Mouse (Mus musculus) C2C12 (cell line): ENCODE results near the gene Lmf2.

Source experiments
- CEBPB ChIP-seq: IDR thresholded peaks from one replicate; pipeline ENCODE4 v1.6.1; 2011; ENCODE audit warnings: low read depth, mild to moderate bottlenecking, control low read depth, moderate library complexity
- CTCF ChIP-seq: IDR thresholded peaks from one replicate; pipeline ENCODE4 v1.5.1; 2011; ENCODE audit not compliant: control insufficient read depth, insufficient read depth, insufficient read length
- FOSL1 ChIP-seq: IDR thresholded peaks from one replicate; pipeline ENCODE4 v1.8.0; 2011; ENCODE audit warnings: mild to moderate bottlenecking, low read length; ENCODE audit not compliant: poor library complexity, insufficient read depth, severe bottlenecking
- MAX ChIP-seq: IDR thresholded peaks from one replicate; pipeline ENCODE4 v1.6.1; 2011; ENCODE audit warnings: mild to moderate bottlenecking, control low read depth
- MYOD1 ChIP-seq: IDR thresholded peaks from one replicate; pipeline ENCODE4 v1.6.1; 2011; ENCODE audit warnings: low read depth; ENCODE audit not compliant: control insufficient read depth, insufficient read length
- MYOG ChIP-seq: IDR thresholded peaks from one replicate; pipeline ENCODE4 v1.6.1; 2011; ENCODE audit not compliant: control insufficient read depth, insufficient read length; ENCODE audit errors: extremely low read depth
- USF1 ChIP-seq: IDR thresholded peaks from one replicate; pipeline ENCODE4 v1.6.1; 2011; ENCODE audit warnings: low read depth, mild to moderate bottlenecking, control low read depth, moderate library complexity

- TF ChIP-seq USF1 (no peak), CTCF (no peak), MYOG (no peak), MYOD1 (no peak), CEBPB (no peak), MAX (no peak), FOSL1 (no peak)
These were observed 44.3 kb upstream of the Lmf2 start for GRCm38 (mm10) chr15:89399716-89400115.
